Mouse (Mus musculus): ENCODE measurements around the gene Kif15. TPM values are rescaled to one million over a fixed set of nuclear protein-coding genes. Genes with fewer than 3 reads are reported as not detected.

Gene Kif15
- total and polyA plus RNA-seq, 3 experiments, result 0.13 to 0.34 (median 0.21) TPM

- no peak for DNase-seq
- H3K27ac ChIP-seq, result no peak overlapping the region
- no peaks in the 10 kb centered on the region for H3K36me3 ChIP-seq (ENCODE audit: control insufficient read depth, insufficient read depth, low read length)
- H3K4me3 ChIP-seq, result no peak overlapping the region
- intact Hi-C loops (cut with DNase I), result no loop called here
- H3K4me1 ChIP-seq (ENCODE audit: control insufficient read depth, insufficient read depth, low read length), result no peaks in the 10 kb centered on the region
- TF ChIP-seq EP300 (IDR thresholded peaks at IDR 0.05; ENCODE audit: insufficient read depth, low read depth, low read length), result no peak
- no peak for TF ChIP-seq CTCF (IDR thresholded peaks at IDR 0.05)
- no peaks in the 10 kb centered on the region for H3K79me2 ChIP-seq (replicated peaks; ENCODE audit: control insufficient read depth, insufficient read depth, low read length)
- H3K9ac ChIP-seq (ENCODE audit: low read depth, low read length), result no peak overlapping the region
- no peaks in the 10 kb centered on the region for H3K27me3 ChIP-seq (ENCODE audit: control insufficient read depth, insufficient read depth, low read length)
These were observed 108.0 kb downstream of the Kif15 start for GRCm38 (mm10) chr9:123058724-123059292.

GRCm38 (mm10) chr9:123060172-123060571 is 109.3 kb downstream of the Kif15 start:
- DNase-seq, result no peak
- Histone ChIP-seq H3K36me3 (ENCODE audit: control insufficient read depth, insufficient read depth, low read length) (no peaks in the 10 kb centered on the region), H3K4me3 (no peak overlapping the region), H3K27ac (no peak overlapping the region), H3K9ac (ENCODE audit: low read depth, low read length) (no peak overlapping the region), H3K4me1 (ENCODE audit: control insufficient read depth, insufficient read depth, low read length) (no peaks in the 10 kb centered on the region), H3K27me3 (ENCODE audit: control insufficient read depth, insufficient read depth, low read length) (no peaks in the 10 kb centered on the region), H3K79me2 (replicated peaks; ENCODE audit: control insufficient read depth, insufficient read depth, low read length) (no peaks in the 10 kb centered on the region)
- TF ChIP-seq EP300 (IDR thresholded peaks at IDR 0.05; ENCODE audit: insufficient read depth, low read depth, low read length), result no peak
- no peak for TF ChIP-seq CTCF (IDR thresholded peaks at IDR 0.05)
- TF ChIP-seq POLR2A (IDR thresholded peaks at IDR 0.05; ENCODE audit: insufficient read depth, low read depth, low read length), result no peak
- 79% methylated on average over 3 of the region's 3 CpGs for WGBS
- intact Hi-C loops (cut with DNase I), result no loop called here

Other genes with a start within 250 kb of the Kif15 start
- not detected for gene Topaz1, start 203.7 kb upstream of the Kif15 start, total RNA-seq (2021)
- not detected in 2 replicates for gene Topaz1, start 203.7 kb upstream of the Kif15 start, polyA plus RNA-seq (2012; rRNA removed)
- gene Tcaim, start 145.5 kb upstream of the Kif15 start, total RNA-seq (2021), result 10 to 100 TPM; 46.9 to 56.5 TPM
- gene Tcaim, start 145.5 kb upstream of the Kif15 start, polyA plus RNA-seq (2012; rRNA removed), result 20.4 and 33.4 TPM in 2 replicates
- gene Gm35549, start 107.0 kb upstream of the Kif15 start, total RNA-seq (2021), result not detected
- not detected in 2 replicates for gene Gm35549, start 107.0 kb upstream of the Kif15 start, polyA plus RNA-seq (2012; rRNA removed)
- 100 to 1,000 TPM in 1 of 2 experiments, 10 to 100 TPM in 1; 64.6 to 100 TPM for gene Zfp445, start 85.0 kb upstream of the Kif15 start, total RNA-seq (2021)
- 31.1 and 79.7 TPM in 2 replicates for gene Zfp445, start 85.0 kb upstream of the Kif15 start, polyA plus RNA-seq (2012; rRNA removed)
- 1 to 10 TPM; 4.7 to 5.9 TPM for gene Zkscan7, start 65.4 kb upstream of the Kif15 start, total RNA-seq (2021)
- gene Zkscan7, start 65.4 kb upstream of the Kif15 start, polyA plus RNA-seq (2012; rRNA removed), result 2.6 and 4.1 TPM in 2 replicates
- gene Zfp105, start 28.0 kb upstream of the Kif15 start, total RNA-seq (2021), result 1 to 10 TPM; 1.7 to 2.1 TPM
- 0.86 and 0.91 TPM in 2 replicates for gene Zfp105, start 28.0 kb upstream of the Kif15 start, polyA plus RNA-seq (2012; rRNA removed)
- 10 to 100 TPM; 16.1 to 18.9 TPM for gene 1110059G10Rik, start within 50 bp of the Kif15 start, total RNA-seq (2021)
- 3.0 and 5.3 TPM in 2 replicates for gene 1110059G10Rik, start within 50 bp of the Kif15 start, polyA plus RNA-seq (2012; rRNA removed)
- gene Tmem42, start 70.3 kb downstream of the Kif15 start, total RNA-seq (2021), result 10 to 100 TPM; 12.2 to 12.9 TPM
- gene Tmem42, start 70.3 kb downstream of the Kif15 start, polyA plus RNA-seq (2012; rRNA removed), result 15.3 and 22.5 TPM in 2 replicates
- gene Tgm4, start 83.7 kb downstream of the Kif15 start, total RNA-seq (2021), result not detected
- gene Tgm4, start 83.7 kb downstream of the Kif15 start, polyA plus RNA-seq (2012; rRNA removed), result 0.23 TPM in 1 of 2 replicates, not detected in the other
- gene Zdhhc3, start 162.2 kb downstream of the Kif15 start, total RNA-seq (2021), result 10 to 100 TPM; 36.7 to 42.8 TPM
- 57.8 and 66.2 TPM in 2 replicates for gene Zdhhc3, start 162.2 kb downstream of the Kif15 start, polyA plus RNA-seq (2012; rRNA removed)
- gene Exosc7, start 162.2 kb downstream of the Kif15 start, total RNA-seq (2021), result 10 to 100 TPM; 26.7 to 27.9 TPM
- gene Exosc7, start 162.2 kb downstream of the Kif15 start, polyA plus RNA-seq (2012; rRNA removed), result 19.8 and 34.5 TPM in 2 replicates
- 10 to 100 TPM; 47.0 to 71.1 TPM for gene Clec3b, start 199.9 kb downstream of the Kif15 start, total RNA-seq (2021)
- gene Clec3b, start 199.9 kb downstream of the Kif15 start, polyA plus RNA-seq (2012; rRNA removed), result 60.6 and 62.3 TPM in 2 replicates